Mouse (Mus musculus) heart, adult 9 months (tissue): ENCODE measurements around the gene Blmh.
A peak's percentile ranks its signal among the peaks of the same experiment; 100 is the strongest.
"Not testable (repeated sequence)": the region's sequence is repeated elsewhere in the genome, so short reads cannot be mapped to it uniquely, and the experiment has no call there.

Experiments used
- DNase-seq, 2 experiments: peaks; one replicate each; pipeline ENCODE4 v3.0.0; 2022; ENCODE audit warnings: low spot score in 2 of 2

Blmh gene

DNA sequence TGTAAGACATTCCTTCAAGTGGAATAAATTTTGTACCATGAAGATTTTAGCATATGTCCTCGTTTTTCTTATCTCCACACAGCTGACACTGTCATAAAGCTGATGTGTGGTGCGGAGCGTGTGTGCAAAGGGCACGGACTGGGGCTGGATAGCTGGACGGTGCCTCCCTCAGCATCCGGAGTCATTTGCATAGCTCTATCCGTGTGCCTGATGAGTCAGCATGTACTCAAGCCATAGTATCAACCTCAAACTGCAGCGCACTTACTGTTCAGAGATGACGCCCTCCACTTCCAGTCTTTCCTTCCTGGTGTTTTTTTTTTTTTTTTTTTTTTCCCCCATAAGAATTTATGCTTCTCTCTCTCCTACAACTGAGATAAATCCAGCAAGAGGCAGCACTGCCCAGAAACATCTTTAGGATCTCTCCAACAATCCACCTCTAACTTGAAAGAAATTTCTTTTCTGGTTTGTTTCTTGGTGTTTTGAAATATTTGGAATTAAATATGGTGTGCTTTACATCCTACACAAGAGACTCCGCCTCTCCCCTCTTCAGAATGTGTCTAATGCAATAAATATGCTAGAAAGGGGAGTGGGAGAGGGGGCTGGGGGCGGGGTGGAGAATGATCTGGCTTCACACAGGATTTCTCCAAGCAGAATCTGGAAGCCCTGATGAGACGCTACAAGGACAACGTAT, 7.9 kb upstream of the Blmh start:
- DNase-seq: no peak

DNA sequence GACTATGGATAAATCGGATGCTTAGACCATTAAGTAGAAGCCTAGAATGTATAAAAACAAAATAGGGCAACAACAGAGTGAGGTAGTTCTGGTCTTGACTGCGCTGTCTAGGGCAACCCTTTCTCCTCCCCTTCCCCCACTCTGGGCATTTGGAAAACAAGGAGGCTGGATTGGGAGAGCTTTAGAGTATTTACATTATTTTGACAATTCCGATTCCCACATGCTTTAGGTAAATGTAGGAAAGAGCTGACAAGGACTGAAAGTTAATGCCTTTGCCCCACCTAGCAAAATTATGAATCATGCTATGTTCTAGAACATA, 7.4 kb upstream of the Blmh start:
- DNase-seq: no peak

DNA sequence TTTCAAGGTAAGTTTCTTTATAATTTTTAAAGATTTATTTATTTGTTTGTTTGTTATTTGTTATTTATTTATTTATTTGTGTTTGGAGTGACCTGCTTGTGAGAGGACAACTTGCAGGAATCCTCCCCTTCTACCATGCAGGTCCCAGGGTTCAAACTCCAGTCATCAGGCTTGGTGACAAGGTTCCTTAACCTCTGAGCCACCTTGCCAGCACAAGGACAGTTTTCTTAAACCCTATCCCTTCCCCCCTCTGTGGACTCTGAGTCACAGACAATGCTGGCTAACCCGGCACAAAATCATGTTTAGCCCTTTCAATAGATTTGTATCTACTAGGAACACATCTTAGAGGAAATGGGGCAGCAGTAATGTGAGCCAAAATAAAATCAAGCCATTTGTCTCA, 4.0 kb upstream of the Blmh start:
- DNase-seq: no peak

DNA sequence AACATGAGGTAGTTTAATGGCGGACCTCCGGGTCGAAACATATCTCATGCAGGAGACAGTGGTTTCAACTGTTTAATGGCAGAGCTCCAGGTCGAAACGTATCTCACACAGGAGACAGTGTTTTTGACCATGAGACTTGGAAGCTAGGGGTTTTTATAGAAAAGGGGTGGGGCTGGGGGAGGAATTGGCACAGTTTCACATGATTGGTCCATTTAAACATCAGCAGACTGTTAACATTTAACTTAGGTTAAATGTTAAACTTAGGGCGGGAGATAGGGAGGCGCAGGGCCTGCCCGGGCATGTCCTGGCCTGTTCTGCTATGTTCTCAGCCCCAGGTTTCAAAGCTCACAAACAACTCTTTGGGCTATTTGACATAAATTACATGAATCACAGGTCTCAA, 4.0 kb downstream of the Blmh start:
- DNase-seq: not testable (repeated sequence)

DNA sequence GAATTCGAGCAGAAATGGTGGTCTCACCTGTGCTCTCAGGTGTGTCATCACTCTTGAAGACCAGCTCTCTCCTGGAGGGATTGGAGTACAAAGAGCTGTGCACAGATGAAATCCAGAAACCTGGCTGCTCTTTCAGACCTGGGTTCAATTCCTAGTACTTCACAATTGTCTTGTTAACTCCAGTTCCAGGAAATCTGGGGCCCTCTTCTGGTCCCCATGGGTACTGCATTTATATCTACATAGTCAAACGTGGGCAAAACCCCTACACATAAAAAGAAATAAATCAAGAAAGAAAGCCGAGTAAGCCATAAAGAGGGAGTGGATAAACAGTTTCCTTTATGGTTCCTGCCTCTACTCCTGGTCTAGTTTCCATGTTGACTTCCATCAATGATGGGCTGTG, 8.6 kb downstream of the Blmh start:
- no peak for DNase-seq

DNA sequence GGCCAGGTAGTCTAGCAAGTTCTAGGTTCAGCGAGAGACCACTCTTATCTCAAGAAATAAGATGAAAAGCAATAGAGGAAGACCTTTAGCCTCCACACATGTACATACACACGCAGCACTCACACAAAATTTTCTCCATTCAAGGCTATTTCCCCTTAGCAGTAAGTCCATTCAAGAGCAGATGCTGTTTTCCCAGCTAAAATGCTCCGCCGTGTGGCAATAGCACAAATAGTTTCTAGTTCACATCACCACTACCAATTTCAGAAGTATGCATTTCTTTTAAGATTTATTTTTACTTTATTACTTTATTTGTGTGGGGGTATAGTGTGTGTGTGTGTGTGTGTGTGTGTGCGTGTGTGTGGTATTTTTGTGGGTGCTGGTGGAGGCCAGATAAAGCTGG, 12.0 kb downstream of the Blmh start:
- no peak for DNase-seq

DNA sequence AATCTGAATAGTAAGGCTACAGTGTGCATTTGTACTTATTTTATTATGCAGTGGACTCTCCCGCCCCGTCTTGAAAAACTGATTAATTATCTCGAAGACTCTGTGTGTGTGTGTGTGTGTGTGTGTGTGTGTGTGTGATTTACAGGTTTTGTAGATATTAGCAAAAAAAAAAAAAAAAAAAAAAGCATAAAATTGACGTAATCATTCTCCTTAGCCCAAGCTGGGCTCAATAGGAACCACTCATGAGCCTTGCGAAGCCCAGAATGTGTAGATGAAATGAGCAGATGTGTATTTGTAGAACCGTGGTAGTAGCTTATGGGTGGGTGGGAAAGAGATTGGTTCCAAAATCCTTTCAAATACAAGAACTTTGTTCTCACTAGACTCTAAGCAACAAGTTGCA, 20.2 kb downstream of the Blmh start:
- no peak for DNase-seq

DNA sequence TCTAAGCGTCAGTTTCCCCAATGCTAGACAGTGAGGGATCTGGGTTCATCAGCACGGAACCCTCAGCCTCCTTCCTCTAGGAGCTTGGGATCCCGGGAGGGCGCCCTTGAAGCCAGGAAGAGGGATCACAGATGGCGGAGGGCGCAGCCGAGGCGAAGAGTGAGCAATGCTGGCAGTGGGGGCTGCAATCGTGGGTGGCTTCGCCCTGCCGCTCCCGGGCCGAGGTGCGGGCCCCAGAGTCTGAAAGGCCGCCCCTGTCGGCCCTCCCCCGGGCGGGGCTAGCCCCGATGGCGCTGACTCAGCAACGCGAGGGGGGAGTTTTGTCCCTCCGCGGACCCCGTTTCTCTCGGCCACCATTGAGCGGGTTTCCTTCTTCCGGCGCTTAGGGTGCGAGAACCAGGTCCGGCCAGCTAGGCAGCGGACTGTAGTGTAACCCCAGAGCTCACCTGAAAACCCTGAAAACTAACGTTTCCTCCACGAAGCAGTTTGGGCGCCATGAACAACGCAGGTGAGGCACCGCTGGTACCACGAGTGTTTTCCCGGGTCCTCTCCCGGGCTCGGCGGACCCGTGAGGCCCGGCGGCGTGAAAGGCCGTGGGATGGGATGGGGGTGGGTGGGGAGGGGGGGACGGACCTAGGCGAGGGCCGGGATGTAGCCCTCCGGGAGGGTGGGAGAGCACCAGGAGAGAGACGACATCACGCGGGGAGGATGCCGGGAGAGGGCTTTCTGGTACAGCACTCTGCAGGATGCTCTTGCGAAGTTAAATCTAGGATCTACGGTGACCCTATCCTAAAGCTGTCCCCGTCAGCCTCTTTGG, 21.0 kb downstream of the Blmh start:
- peak; percentile 92 to 93 for DNase-seq

DNA sequence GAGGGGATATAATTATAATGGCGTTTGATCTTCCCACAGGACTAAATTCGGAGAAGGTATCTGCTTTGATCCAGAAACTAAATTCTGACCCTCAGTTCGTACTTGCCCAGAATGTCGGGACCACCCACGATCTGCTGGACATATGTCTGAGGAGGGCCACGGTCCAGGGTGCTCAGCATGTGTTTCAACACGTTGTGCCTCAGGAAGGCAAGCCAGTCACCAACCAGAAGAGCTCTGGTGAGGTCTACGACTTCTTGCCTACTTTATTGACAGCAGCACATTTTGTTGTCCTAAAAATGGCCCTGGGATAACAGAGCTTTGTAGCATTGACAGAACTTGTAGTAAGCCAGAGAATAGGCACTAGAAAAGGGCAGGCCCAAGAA, 21.6 kb downstream of the Blmh start:
- peak in 1 of 2 experiments; percentile 4 for DNase-seq

DNA sequence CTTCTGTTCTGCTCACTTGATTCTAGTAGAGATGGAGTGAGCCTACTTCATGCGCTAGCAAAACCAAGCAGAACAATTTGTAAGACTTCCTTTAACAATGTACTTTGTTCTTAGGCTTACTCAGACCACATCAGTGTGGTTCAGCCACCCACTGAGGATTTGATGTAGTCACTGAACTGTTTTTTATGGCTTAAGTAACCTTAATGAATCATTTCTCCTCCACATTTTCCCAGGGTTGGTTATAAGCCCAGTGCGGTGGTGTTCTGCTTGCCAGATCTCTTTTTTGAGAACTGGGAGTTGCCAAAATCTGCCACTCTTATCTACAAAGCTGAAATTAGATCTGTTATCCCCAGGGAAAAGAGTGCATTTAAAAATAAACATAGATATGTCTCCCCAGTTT, 28.9 kb downstream of the Blmh start:
- DNase-seq: peak; percentile 23 to 33

DNA sequence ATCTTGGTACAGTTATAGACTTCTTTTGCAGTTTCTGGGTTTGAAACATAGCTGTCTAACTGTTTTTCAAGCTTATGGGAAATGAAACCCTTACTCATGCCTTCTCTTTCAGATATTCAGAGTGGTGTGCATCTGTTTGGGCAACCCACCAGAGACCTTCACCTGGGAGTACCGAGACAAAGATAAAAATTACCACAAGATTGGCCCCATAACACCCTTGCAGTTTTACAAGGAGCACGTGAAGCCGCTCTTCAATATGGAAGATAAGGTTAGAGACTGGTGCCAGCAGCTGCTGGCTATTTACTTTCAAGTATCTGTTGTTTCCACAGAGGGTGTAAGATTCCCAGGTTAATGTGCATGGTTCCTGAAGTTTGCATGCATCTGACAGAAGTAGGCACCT, 41.1 kb downstream of the Blmh start:
- no peak for DNase-seq

DNA sequence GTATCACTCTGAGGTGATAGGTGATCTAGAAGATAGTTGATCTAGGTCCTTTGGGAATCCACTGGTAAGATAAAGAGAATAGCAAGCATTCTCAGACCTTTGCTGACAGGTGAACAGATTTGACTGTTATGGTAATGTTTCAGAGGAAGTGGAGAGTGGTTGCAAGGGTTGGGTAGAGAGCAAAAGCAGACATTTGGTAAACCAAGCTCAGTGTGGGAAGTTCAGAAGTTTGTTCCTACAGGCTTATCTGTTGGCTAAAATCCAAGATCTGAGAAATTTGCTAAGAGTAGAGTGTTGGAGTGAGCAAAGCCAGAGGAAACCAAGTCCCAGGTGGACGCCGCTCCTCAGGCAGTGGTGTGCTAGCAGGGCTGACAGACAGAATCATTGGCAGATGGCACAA, 45.7 kb downstream of the Blmh start:
- DNase-seq: no peak

DNA sequence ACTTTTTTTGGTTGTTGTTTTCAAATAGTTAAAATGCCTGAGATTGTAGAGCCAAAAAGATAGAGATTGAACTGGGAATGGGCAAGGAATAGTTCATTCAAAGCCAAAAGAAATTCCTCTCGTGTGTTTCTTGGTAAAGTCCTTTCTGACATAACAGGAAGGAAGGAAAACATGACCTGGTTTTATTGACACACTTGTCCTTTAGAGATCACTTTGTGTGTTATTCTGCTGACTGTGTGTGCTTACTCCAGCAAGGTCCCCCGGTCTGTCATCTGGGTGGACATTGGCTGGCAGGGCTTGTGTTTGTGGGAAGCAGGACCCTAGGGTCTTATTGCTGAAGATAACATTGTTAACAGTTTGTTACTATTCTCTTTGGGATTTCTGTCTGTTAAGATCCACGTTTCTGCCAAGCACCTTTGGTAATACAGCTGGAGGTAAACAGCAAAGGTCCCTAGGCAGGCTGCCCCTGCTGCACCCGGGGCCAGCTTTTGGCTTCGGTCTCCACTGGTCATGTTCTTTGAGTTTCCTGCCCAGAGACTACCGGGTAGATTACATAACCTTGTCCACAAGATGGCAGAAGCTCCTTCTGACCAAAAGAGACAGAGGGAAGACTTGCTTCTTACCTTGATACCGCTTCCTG, 50.2 kb downstream of the Blmh start:
- no peak for DNase-seq

DNA sequence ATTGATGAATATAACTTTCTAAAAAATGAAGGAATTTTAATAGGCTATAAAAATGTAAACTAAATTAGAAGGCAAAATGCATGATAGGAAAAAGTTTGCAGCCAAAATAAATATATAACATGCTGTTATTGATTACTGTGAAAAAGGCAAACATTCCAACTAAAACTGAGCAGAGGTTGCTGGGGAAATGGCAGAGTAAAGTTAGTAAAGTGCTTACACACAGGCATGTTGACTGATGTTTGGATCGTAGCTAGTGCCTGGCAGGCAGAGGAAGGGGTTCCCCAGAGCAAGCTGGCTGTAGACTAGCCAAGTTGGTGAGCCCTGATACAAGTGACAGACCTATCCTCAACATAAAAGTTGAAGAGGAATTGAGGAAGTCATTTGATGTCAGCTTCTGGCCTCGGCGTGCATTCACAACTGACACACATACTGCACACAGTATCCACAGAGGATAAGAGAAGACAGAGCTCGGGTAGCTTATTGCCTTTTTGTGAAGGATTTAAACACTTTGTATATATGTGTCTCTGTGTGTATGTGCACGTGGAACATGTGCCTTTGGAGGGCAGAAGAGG, 57.0 kb downstream of the Blmh start:
- no peak for DNase-seq

DNA sequence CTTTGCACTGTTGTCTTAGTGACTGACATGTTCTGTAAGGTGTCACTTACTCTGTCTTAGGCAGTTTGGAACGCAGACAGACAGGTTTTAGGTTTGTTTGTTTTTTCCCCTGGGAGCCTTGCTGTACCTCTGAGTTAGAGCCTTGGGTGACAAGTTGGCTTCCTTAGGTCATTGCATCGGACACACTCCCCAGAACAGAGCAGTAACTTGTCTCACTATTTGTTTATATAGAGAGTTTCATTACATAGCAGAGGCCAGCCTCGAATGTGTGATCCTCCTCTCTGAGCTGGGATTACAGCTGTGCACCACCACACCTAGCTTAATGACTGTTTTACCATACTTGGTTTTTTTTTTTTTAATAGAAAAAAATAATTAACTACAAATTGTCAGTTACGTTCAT, 57.8 kb downstream of the Blmh start:
- DNase-seq: no peak

DNA sequence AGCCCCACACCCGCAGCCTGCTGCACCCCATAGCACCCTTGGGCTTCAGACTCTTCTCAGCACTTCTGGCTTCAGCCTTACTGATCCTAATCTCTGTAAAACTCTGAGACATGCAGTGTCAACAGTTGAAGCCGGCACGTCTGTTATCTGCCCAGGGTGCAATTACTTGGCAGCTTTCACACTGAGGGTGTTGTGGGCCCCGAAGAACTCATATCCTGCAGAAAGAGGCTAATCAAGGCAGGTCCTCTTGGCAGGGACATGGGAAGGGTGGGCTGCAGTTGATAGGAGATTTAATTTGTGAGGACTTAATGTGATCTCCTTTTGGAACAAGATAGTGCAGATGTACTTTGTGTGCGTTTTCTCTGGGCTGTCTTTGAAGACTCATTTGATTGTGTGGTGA, 59.0 kb downstream of the Blmh start:
- DNase-seq: no peak

DNA sequence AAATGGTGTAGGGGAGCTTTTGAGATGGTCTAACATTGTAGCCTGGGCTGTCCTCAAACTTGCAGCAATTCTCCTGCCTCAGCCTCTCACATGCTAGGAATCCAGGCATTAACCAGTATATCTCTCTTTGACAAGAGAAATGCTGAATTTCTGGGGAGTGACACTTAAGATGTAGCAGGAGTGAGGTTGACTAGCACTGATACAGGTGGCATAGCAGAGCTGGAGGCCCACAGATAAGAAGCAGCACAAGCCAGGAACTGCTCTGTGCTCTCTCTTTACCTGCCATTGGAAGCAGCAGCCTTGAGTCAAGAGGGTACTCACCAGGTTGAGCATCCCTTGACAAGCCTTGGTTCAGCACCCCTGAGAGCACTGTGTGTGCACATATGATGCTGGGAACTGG, 59.6 kb downstream of the Blmh start:
- no peak for DNase-seq

DNA sequence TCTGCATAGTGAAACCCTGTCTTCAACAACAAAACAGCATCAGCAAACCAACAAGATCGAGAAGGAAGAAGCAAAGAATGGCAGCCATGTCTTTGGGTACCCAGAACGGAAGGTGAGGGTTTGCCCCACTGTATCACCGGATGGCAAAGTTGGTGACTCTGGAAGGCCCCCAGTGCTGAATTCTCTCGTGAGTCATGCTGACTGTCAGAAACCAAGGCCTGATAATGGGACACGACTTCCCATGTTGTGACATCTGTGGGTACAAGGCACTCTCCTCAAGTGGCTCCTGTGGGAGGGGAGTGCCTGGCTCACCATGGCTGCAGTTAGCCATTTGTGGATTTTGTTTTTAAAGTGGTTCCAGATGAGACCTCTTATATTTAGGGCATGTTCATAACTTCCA, 66.2 kb downstream of the Blmh start:
- DNase-seq: no peak

DNA sequence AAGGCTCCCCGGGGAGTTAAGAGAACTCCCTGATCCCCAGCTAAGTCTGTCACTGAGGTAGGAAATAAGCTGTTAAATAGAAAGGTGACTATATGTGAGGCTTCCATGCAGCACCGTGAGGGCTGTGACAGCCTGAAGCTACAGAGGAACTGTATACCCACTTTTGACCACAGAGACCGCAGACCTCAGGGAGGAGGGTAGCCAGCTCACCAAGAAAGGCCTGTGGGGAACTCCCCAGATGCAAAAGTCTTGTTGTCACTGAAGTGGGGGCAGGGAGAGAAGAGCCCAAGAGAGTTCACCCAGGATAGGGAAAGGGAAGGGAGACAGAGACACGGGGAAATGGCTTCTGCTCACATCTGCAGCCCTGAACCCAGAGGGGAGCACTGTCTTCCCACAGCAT, 68.3 kb downstream of the Blmh start:
- no peak for DNase-seq

DNA sequence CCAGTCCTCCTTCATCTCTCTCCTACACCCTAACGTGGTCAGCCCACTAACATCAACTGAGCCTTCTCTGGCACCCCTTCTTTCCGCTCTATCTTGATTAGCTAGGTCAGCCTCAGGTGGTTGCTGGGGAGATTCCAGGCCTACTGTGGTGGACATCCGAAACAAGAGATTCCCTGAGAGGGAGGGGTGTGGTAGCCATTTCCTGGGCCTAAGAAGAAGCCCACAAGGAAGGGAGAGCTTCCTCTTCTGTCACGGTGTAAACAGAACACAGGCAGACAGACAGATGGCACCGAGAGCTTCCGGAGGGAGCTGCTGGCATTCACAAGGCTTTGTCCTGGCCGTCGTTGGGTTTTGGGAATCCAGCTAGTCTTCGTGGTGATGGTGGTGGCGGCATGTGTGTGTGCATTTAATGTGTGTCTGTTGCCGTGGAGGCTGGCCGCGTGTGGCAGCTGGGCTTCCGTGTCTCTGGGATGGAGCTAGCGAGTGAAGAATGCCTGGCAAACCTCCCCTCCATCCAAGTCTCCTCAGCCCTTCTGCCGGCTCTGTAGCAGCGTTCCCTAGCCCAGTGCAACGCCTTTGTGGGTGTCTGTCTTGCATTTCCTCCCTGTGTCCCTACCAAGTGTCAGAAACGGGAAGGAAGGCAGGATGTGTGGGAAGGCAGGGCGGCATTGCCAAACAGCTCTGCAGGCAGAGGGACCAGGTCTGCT, 71.5 kb downstream of the Blmh start:
- DNase-seq: no peak

DNA sequence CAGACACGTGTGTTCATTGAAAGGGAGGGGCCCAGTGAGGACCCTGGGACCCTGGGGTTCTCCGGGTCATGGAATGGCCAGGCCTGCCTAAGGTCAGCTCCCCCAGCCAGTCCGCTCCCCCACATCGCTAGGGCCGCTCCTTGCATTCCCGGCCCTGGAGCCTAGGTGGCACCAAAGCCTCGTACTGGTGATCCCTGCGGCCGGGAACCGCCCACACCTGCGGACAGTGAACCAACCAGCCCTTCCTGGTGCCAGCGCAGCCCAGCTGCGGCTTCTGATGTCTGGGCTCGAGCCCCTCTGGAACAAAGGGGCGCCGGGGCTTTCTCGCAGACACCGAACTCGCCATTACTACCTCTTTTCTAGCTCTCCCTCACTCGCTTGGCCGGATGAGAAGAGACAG, 72.7 kb downstream of the Blmh start:
- DNase-seq: peak; percentile 44
